Mouse (Mus musculus) heart, adult 2 months (tissue): ENCODE results near the gene Thsd4. TPM values are rescaled to one million over a fixed set of nuclear protein-coding genes. Genes with fewer than 3 reads are reported as not detected.

Experiments
- DNase-seq, 2 experiments: peaks; one replicate each; pipeline ENCODE4 v3.0.0; 2021
- H3K27ac ChIP-seq: fragments of 200-600 bp; 2 replicates; pipeline ENCODE4 v1.8.1; 2022
- H3K27me3 ChIP-seq: fragments of 200-500 bp; 2 replicates; pipeline ENCODE4 v1.6.1; 2012; ENCODE audit warnings: mild to moderate bottlenecking, low read length, inconsistent platforms, mixed read lengths; ENCODE audit not compliant: control insufficient read depth, insufficient read depth
- H3K36me3 ChIP-seq: fragments of 200-500 bp; 2 replicates; pipeline ENCODE4 v1.6.1; 2012; ENCODE audit warnings: low read length, inconsistent platforms; ENCODE audit not compliant: control insufficient read depth, insufficient read depth
- H3K4me1 ChIP-seq: fragments of 200-500 bp; 2 replicates; pipeline ENCODE4 v1.6.1; 2011; ENCODE audit warnings: low read length; ENCODE audit not compliant: control insufficient read depth, insufficient read depth
- H3K4me3 ChIP-seq: fragments of 200-600 bp; 2 replicates; pipeline ENCODE4 v1.8.1; 2022
- H3K79me2 ChIP-seq: fragments of 200-500 bp; replicated peaks from 2 replicates; pipeline ENCODE4 v1.6.1; 2012; ENCODE audit warnings: mild to moderate bottlenecking, inconsistent platforms, low read length, moderate library complexity, mixed read lengths; ENCODE audit not compliant: control insufficient read depth, insufficient read depth
- H3K9ac ChIP-seq: fragments of 200-500 bp; 2 replicates; pipeline ENCODE4 v1.6.1; 2012; ENCODE audit warnings: low read depth, mild to moderate bottlenecking, control low read depth, inconsistent platforms, low read length, mixed read lengths
- CTCF ChIP-seq: fragments of 200-600 bp; IDR thresholded peaks from 2 replicates; pipeline ENCODE4 v1.8.1; 2022; ENCODE audit warnings: antibody characterized with exemption, mild to moderate bottlenecking, moderate library complexity
- EP300 ChIP-seq: fragments of 200-500 bp; IDR thresholded peaks from 2 replicates; pipeline ENCODE4 v1.6.1; 2011; ENCODE audit warnings: low read depth, low read length, control low read depth; ENCODE audit not compliant: insufficient read depth
- POLR2A ChIP-seq: fragments of 200-500 bp; IDR thresholded peaks from 2 replicates; pipeline ENCODE4 v1.6.1; 2011; ENCODE audit warnings: mild to moderate bottlenecking, low read depth, low read length, control low read depth; ENCODE audit not compliant: insufficient read depth
- WGBS: fragments of 180-500 bp; shearing (Covaris S2); methylation state at CpG from one replicate; pipeline ENCODE4 v1.1.7; 2018; 5-methylcytosine and 5-hydroxymethylcytosine counted together
- intact Hi-C: fragments of 180-260 bp; cut with DNase I; formaldehyde crosslinking; loops from one replicate; pipeline ENCODE4 v1.15.1; 2025
- polyA plus RNA-seq: library from polyadenylated mRNA; depleted of rRNA; stranded (reverse); fragments of >200 nt; gene quantifications from 2 replicates; pipeline ENCODE4 v1.2.3, GENCODE M21; 2012
- total RNA-seq, 2 experiments: library from RNA; stranded (reverse); gene quantifications; 2 replicates each; pipeline ENCODE4 v1.2.3; 2021

The Thsd4 gene
- total and polyA plus RNA-seq, 3 experiments, result 3.5 to 5.2 (median 4.3) TPM

DNA sequence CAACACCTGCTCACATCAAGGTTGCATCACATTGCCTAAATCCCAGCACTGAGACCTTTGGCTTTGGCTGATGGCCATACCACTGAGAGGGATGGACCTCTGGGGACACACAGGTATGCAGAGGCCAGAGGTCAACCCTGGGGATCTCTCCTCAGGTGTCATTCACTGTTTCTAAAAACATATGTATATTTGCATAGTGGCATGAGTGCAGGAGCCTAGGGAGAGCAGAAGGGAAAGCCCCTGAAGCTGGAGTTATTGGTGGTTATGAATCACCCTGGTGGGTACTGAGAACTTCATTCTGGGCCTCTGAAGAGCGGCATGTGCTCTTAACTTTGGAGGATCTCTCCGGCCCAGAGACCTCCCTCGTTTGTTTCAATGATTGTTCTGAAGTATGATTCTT is 235.5 kb downstream of the Thsd4 start:
- Histone ChIP-seq H3K9ac (no peak overlapping the region), H3K36me3 (no peaks in the 10 kb centered on the region), H3K4me3 (no peak overlapping the region), H3K4me1 (no peaks in the 10 kb centered on the region), H3K79me2 (no peaks in the 10 kb centered on the region), H3K27me3 (no peaks in the 10 kb centered on the region), H3K27ac (no peak overlapping the region)
- WGBS, result 92% methylated on average over 3 of the region's 3 CpGs
- intact Hi-C loops, result no loop called here
- no peak for DNase-seq
- TF ChIP-seq EP300, result no peak
- no peak for TF ChIP-seq POLR2A

DNA sequence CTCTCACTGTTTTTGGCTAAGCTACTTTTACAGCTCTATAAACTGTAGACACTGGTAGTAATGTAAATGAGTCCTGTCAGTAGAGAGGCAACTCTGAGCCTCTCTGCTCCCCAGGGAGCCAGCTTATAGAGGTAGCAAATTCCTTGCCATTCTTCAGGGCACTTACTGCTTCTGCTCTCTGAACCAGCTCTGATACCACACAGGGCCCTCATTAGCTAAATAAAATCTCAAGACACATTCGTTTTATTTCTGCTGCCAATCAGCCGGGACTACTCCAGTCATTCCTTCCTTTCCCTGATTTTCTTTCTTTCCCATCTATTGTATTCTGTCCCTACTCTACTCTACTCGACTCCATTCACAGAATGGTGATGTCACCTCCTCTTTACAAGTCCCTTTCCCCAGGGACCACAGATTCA is 236.8 kb downstream of the Thsd4 start:
- no peak overlapping the region for H3K4me3 ChIP-seq
- 43% methylated on average over 3 of the region's 3 CpGs for WGBS
- no peaks in the 10 kb centered on the region for H3K79me2 ChIP-seq
- H3K27ac ChIP-seq, result no peak overlapping the region
- TF ChIP-seq POLR2A (no peak), CTCF (no peak), EP300 (no peak)
- H3K36me3 ChIP-seq, result no peaks in the 10 kb centered on the region
- no peak for DNase-seq
- no peaks in the 10 kb centered on the region for H3K4me1 ChIP-seq
- H3K27me3 ChIP-seq, result no peaks in the 10 kb centered on the region
- H3K9ac ChIP-seq, result no peak overlapping the region
- intact Hi-C loops, result no loop called here

DNA sequence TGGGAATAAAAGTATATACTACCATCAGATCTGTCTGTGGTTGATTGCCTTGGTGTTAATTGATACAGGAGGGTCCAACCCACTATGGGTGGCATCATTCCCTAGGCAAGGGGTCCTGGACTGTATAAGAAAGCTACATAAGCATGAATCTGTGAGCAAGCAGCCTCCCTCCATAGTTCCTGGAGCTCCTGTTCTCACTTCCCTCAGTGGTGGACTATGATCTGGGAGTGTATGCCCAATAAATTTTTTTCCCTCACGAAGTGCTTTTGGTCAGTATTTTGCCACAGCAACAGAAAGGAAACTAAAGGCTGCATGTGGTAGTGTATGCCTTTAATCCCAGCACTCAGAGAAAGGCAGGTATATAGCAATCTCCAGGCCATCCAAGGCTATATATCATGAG is 237.5 kb downstream of the Thsd4 start:
- no peak for DNase-seq
- H3K27me3 ChIP-seq, result no peaks in the 10 kb centered on the region
- no peaks in the 10 kb centered on the region for H3K4me1 ChIP-seq
- TF ChIP-seq CTCF (no peak), POLR2A (no peak), EP300 (no peak)
- H3K9ac ChIP-seq, result no peak overlapping the region
- H3K79me2 ChIP-seq, result no peaks in the 10 kb centered on the region
- no peak overlapping the region for H3K4me3 ChIP-seq
- 86% methylated on average over 1 of the region's 1 CpGs for WGBS
- intact Hi-C loops, result no loop called here
- H3K27ac ChIP-seq, result no peak overlapping the region
- H3K36me3 ChIP-seq, result no peaks in the 10 kb centered on the region

DNA sequence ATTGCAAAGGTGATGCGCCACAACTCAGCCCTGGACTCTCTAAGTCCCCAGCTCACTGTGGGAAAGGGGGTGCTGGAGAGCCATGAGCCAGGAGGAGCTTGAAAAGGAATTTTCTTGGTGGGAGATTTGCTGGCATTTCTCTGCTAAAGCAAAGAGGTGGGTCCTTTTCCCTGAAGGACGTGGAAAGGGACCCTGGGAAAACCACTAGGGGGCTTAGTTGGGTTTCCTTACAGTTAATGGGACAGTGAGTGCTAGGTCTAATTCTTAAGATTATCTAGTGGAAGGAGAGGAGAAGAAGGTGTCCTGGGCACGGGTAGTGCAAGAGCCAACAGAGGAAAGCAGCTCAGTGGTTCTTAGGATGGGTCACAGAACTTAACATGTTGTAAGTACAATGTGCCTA is 238.3 kb downstream of the Thsd4 start:
- intact Hi-C loops, result loop anchor here (2.0 kb wide), 1 partner anchor 235 kb away; no protein-coding TSS in a partner anchor
- H3K4me3 ChIP-seq, result no peak overlapping the region
- no peak overlapping the region for H3K27ac ChIP-seq
- TF ChIP-seq POLR2A, result no peak
- TF ChIP-seq CTCF, result peak; percentile 67
- no peak for TF ChIP-seq EP300
- 55% methylated on average over 3 of the region's 3 CpGs for WGBS
- no peaks in the 10 kb centered on the region for H3K4me1 ChIP-seq
- no peak overlapping the region for H3K9ac ChIP-seq
- no peaks in the 10 kb centered on the region for H3K36me3 ChIP-seq
- DNase-seq, result no peak
- no peaks in the 10 kb centered on the region for H3K27me3 ChIP-seq
- no peaks in the 10 kb centered on the region for H3K79me2 ChIP-seq

DNA sequence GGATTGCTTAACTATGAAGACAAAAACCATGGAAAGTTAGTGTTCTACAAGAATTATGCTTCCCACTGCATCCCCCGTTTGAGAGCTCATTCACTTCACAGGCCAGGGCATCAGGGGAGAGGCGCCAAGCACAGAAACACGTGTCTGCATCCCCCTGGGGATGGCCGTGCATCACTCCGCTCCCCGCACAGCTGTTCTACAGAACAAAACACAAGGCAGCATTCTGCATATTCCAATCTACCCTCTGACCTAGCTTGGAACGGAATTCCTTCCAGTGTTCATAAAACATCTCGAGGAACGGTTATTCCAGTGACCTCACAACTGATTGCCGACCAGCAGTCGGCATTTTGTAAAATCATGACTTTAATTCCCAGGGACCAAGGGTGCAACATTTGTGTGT is 240.6 kb downstream of the Thsd4 start:
- Histone ChIP-seq H3K9ac (no peak overlapping the region), H3K79me2 (no peaks in the 10 kb centered on the region), H3K4me1 (no peaks in the 10 kb centered on the region), H3K36me3 (no peaks in the 10 kb centered on the region), H3K27me3 (no peaks in the 10 kb centered on the region), H3K27ac (no peak overlapping the region), H3K4me3 (no peak overlapping the region)
- intact Hi-C loops, result no loop called here
- WGBS, result 63% methylated on average over 11 of the region's 11 CpGs
- TF ChIP-seq POLR2A, result no peak
- no peak for TF ChIP-seq CTCF
- no peak for TF ChIP-seq EP300
- peak in 1 of 2 experiments; percentile 35 for DNase-seq

DNA sequence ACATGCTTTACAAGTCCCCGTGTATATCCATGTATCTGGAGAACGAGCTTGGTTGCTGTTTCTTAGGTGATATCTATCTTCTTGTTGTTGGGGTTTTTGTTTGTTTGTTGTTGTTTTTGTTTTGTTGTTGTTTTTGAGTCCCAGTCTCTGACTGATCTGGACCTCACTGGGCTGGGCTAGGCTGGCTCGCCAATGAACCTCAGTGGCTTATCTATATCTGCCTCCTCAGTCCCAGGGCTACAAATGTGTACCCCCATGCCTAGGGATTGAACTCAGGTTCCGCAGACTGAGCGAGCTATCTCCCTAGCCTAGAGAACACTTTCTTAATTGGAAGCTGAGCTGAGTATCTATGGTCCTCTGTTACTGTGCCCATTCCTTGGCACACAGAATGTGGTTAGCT is 241.1 kb downstream of the Thsd4 start:
- WGBS, result 78% methylated on average over 5 of the region's 5 CpGs
- Histone ChIP-seq H3K4me1 (no peaks in the 10 kb centered on the region), H3K27ac (no peak overlapping the region), H3K27me3 (no peaks in the 10 kb centered on the region), H3K4me3 (no peak overlapping the region), H3K79me2 (no peaks in the 10 kb centered on the region), H3K9ac (no peak overlapping the region), H3K36me3 (no peaks in the 10 kb centered on the region)
- no peak for TF ChIP-seq CTCF
- no peak for TF ChIP-seq POLR2A
- TF ChIP-seq EP300, result no peak
- intact Hi-C loops, result no loop called here
- DNase-seq, result no peak
